Mouse (Mus musculus) layer of hippocampus, postnatal 14 days (tissue): ENCODE measurements around the gene Hes1. TPM values are rescaled to one million over a fixed set of nuclear protein-coding genes. Genes with fewer than 3 reads are reported as not detected.

Experiments
- DNase-seq, 2 experiments: peaks; one replicate each; pipeline ENCODE4 v3.0.0; 2021 to 2022; ENCODE audit warnings: low spot score in 2 of 2, mixed read lengths in 1 of 2
- long read RNA-seq, 2 experiments: library from polyadenylated mRNA; stranded (forward); transcript quantifications; one replicate each; pipeline ENCODE4 v2.0.0; 2021
- total RNA-seq, 2 experiments: library from RNA; stranded (reverse); gene quantifications; 2 replicates each; pipeline ENCODE4 v1.2.3; 2021

The Hes1 gene
- total RNA-seq = 10 to 100 TPM; 12.8 to 18.6 TPM
- long read RNA-seq, experiment 1, transcript Hes1-201 (4 exons, 1,468 nt) = major isoform, 9 of 10 reads
- long read RNA-seq, experiment 1, partial matches to known transcripts = 0 of 10 reads
- long read RNA-seq, experiment 1, other reads (novel, unspliced or antisense) = 0 of 10 reads
- long read RNA-seq, experiment 2, transcript Hes1-201 (4 exons, 1,468 nt) = major isoform, 16 of 26 reads
- long read RNA-seq, experiment 2, partial matches to known transcripts = 1 of 26 reads
- long read RNA-seq, experiment 2, other reads (novel, unspliced or antisense) = 6 of 26 reads

DNA sequence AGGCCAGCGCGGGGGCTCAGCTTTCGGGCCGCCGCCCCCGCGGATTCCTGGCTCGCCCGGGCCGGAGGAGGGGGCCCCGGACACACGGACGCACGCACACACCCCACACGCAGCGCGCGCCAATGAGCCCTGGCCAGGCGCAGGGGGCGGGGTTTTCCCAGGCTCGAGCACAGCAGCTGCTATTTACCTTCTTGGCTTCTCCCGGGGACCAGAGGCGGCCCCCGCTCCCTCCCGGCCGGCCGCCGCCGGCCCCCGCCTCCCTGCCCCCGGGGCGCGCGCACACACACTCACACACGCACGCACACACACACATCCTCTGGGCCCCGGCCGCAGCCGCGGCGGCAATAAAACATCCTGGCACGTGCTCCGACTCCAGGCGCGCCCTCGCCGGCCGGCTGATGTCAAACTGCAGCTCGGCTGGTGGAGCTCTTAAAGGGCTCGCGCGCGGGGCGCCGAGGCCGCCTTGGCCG lies at the start of gene Hes1:
Hes1 (plus strand) TSS at position 401 of the 470 bp plus-strand sequence.
- peak; percentile 80 to 81 for DNase-seq

- no peak for DNase-seq
Measured at GRCm38 (mm10) chr16:30016064-30016463, 48.1 kb upstream of the Hes1 start.

- no peak for DNase-seq
Measured at GRCm38 (mm10) chr16:30020124-30020523, 44.1 kb upstream of the Hes1 start.

- DNase-seq = no peak
Measured at GRCm38 (mm10) chr16:30022352-30022751, 41.8 kb upstream of the Hes1 start.

GRCm38 (mm10) chr16:30022890-30023797 lies 41.0 kb upstream of the Hes1 start:
- DNase-seq = no peak

DNA sequence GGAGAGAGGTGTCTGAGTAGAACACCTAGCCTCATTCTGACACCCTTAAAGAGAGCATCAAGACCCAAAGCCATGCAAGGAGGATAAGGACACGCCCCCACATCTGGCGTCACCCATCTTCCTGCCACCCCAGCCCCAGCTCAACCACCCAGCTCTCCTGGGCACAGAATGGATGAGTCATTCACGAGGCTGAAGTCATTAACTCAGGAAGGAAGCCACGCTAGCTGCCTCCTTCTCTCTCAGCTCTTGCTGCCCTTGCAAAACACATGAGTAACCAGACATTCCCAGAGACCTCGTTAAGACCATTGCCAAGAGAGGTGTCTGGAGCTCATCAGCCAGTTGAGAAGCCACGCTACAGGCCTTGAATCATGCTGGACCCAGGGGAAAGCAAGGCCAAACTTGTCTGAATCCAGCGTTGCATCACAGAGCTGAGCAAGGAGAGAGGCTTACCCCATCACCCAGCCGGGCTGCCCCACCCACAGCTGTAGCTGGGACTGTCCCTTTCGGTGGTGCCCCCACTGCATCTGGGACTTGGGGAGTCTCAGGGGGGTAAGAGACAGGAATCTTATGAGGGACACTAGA lies 39.4 kb upstream of the Hes1 start:
- no peak for DNase-seq

DNA sequence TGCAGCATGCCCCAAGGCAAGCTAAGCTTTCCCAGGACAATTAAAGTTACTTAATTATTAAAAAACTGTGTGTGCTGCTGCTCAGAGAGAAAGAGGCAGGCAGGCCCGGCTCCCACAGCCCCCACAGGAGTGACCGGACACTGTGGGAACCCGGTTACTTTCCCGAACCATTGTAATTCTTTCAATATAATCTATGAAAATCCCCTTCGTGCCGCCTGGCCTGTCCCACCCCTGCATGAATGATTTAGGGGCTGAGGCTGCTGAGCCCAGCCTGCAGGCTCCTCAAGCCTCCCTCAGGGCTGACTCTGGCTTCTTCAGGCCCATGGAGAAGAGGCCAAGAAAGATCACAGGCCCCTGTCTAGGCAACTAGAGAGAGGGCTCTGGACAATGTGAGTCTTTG lies 36.0 kb upstream of the Hes1 start:
- no peak for DNase-seq

- no peak for DNase-seq
Measured at GRCm38 (mm10) chr16:30029264-30030003, 34.8 kb upstream of the Hes1 start.

GRCm38 (mm10) chr16:30032326-30032904 lies 31.8 kb upstream of the Hes1 start:
- DNase-seq = no peak

DNA sequence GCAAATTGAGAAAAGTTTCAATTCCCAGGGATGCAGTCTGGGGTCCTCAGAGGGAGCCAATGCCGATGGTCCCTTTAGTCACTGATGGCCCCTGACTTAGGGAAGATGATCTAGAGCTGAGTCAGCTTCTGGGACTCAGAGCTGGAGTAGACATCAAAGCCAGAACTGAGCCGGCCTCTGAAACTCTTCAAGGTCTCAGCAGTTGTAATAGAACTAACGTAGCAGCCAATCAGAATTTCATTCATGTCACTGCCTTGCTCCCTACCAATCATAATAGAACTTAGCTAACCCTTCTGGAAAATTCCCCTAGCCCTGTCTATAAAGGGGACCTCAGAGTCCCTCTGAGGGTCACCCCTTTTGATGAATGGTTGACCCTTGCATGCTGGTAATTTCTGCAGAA lies 30.8 kb upstream of the Hes1 start:
- no peak for DNase-seq

GRCm38 (mm10) chr16:30034001-30034400 lies 30.2 kb upstream of the Hes1 start:
- no peak for DNase-seq

GRCm38 (mm10) chr16:30034521-30034920 lies 29.7 kb upstream of the Hes1 start:
- DNase-seq = no peak

- DNase-seq = no peak
Measured at GRCm38 (mm10) chr16:30034979-30035440, 29.2 kb upstream of the Hes1 start.

GRCm38 (mm10) chr16:30036104-30036503 lies 28.1 kb upstream of the Hes1 start:
- no peak for DNase-seq

DNA sequence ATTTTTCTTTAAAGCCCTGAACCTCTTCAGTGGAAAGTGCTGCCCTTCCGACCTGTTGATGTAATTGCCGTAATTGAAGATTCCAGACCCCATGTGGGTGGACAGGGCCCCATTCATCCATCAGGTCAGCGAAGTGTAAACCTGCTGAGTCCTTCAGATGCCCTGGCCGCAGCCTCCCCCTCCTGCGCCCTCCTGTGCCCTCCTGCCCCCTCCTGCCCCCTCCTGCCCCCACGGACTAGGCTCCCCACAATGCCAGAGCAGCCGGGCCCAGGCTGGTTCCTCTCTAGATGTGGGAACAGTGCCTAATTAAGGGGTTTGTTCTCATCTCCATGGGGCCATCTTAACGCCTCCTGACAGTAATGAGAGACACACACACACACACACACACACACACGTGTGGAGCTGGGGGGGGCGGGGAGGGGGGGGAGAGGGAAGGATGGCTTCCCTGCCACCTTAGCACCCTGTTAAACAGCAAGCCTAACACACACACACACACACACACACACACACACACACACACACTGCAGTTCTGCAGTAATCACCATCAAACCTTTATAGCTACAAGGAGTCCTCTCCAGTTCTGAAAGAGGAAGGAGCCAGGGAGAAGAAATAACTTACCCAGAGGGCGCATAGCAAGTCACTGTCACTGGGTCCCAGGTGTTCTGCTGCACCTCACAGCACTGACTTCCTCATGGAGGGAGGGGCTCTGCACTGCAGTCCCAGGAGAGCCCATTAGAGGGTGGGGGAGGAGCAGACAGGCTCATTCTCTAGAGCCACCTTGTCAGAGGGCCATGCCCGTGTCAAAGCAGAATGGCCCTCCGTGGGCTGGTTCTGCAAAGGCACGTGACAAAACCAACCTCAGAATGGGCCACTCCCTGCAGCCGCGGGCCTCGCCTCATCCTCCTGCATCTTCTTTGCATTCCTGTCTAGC lies 25.3 kb upstream of the Hes1 start:
- no peak for DNase-seq

GRCm38 (mm10) chr16:30039841-30040240 lies 24.3 kb upstream of the Hes1 start:
- no peak for DNase-seq

GRCm38 (mm10) chr16:30042859-30043258 lies 21.3 kb upstream of the Hes1 start:
- DNase-seq = no peak

- no peak for DNase-seq
Measured at GRCm38 (mm10) chr16:30045615-30046014, 18.6 kb upstream of the Hes1 start.

GRCm38 (mm10) chr16:30047010-30047409 lies 17.2 kb upstream of the Hes1 start:
- no peak for DNase-seq

DNA sequence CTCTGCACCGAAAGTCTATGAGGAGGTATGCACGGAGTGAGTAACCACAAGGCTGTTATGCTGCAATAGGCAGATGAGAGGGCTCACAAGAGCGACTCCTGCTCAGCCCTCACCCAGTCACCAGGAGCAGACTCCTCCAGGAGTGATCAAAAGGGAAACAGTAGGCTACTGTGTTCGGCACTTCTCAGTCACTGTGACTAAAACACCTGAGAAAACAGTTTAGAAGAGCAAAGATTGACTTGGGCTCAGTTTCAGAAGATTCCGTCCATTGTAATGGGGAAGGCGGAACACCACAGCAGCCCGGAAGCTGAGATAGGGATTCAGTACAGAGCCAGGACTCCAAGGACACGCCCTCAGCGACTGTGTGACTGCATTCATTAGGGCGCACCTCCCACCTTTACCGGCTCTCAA lies 16.8 kb upstream of the Hes1 start:
- DNase-seq = no peak
